Mouse (Mus musculus) erythroblast, embryonic 14.5 days (primary cell): ENCODE data around the gene Vwa3a.

Experiments
- GATA1 ChIP-seq: IDR thresholded peaks from 2 replicates; pipeline ENCODE4 v1.6.1; 2012; ENCODE audit warnings: low read length, inconsistent platforms, mixed read lengths
- TAL1 ChIP-seq: IDR thresholded peaks from 3 replicates; pipeline ENCODE4 v1.6.1; 2012; ENCODE audit warnings: low read length, inconsistent platforms, mixed read lengths

DNA sequence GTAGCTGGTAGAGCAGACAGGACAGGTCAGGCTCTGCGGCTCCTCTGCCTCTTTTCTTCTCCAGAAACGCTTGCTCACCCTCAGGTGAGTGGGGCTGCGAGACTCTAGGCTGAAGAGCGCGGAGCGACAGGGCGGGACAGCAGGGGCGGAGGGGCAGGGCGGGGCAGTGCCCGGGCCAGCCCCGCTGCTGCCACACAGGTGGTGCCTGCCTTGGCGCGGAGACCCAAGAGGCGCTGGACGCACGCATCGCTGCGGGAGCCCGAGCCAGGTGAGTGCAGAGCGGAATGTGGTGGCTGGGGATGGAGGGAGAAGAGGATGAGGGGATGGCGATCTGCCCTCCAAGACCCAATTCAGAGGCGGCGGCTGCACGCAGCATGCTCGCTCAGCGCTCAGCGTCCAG lies 70.6 kb downstream of the Vwa3a start:
- TF ChIP-seq GATA1 (no peak), TAL1 (no peak)
